Mouse (Mus musculus) embryonic fibroblast, embryonic 13.5 days (primary cell): ENCODE measurements around the gene Loxl1.

Source experiments
- CTCF ChIP-seq: IDR thresholded peaks from 2 replicates; pipeline ENCODE4 v1.5.1; 2011; ENCODE audit warnings: mild to moderate bottlenecking, control low read depth, low read length, moderate library complexity, borderline replicate concordance; ENCODE audit not compliant: insufficient read depth
- POLR2A ChIP-seq: IDR thresholded peaks from 2 replicates; pipeline ENCODE4 v1.6.1; 2011; ENCODE audit warnings: low read depth, mild to moderate bottlenecking, control low read depth, low read length, moderate library complexity

DNA sequence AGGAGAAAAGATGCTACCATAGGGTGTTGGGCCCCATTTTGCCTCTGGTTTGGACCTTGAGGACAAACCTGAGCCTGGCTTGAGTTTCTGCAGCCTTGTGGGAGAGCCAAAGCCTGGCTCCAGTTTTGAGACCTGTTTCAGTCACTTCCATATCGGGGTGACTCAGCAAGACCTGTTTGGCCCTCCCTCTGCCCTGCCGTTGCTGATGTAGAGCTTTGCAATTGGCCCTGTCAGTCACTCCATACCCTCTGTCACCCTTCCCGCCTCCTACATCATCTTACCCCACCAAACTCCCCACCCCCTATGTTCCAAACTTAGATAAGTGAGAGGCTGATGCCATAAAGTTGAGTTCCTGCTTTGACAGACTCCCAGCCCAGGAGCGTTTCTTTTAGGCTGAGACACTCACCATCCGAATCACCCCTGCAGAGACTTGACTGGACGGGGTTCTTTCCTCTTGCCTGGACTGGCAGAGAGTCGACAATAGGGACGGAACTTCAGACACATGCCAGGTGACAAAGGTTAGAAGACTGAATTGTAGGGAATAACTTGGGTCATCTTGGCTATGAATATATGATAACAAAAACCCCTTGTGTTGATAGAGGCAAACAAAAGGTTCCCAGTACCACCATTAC is 23.8 kb upstream of the Loxl1 start:
- TF ChIP-seq POLR2A (no peak), CTCF (no peak)
